Mouse (Mus musculus): ENCODE data around the gene Scgb2b7.
"Not testable (repeated sequence)": the region's sequence is repeated elsewhere in the genome, so short reads cannot be mapped to it uniquely, and the experiment has no call there.

The Scgb2b7 gene

DNA sequence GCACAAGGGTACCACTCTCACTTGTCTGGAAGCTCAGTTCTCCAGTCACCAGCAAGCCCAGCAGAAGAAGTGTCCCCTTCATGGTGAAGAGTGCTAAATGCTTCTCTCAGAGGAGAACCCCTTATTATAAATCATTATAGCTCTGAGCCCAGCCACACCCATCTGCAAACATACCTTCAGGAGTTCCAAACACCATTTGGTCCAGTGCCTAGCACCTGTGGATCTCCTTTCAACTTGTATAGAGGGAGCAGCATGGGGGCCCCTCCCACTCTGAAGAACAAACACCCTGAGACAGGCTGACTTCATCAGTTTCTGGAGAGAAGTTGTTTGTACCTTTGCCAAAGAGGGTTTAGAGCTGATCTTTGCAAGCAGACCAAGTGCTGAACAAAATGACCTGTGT is at the start of gene Scgb2b7:
TSS of gene Scgb2b7 (minus strand) at position 101 of the 400 bp plus-strand sequence.
- in situ Hi-C loops (cut with MboI, MseI): not testable (repeated sequence)

DNA sequence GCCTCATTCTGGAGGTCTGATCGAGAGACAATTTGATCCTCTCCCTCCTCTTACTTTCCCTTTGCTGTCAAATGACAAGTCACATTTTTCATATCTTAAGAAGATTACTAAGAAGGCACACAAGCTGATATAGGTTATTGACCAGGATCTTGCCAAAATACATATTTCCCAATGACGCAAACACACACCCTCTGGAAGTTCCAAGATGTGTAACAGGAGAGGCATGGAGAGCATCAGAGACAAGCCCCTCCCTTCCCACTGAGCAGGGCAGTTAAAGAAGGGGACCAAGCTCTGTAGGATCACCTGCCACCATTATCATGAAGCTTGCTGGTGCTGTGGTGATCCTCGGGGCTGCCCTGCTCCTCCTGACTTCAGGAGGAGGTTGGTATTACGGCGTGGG is 6.8 kb upstream of the Scgb2b7 start, which contains the start of gene Scgb1b7:
TSS of gene Scgb1b7 (plus strand) at position 301 of the 400 bp plus-strand sequence.
- in situ Hi-C loops (cut with MboI, MseI): loop anchor here (5.0 kb wide), 1 partner anchor 730 kb away; the partner anchor contains the start of gene Scgb1b29

Measured in regulatory T cell (primary cell).